Mouse (Mus musculus): ENCODE data around the gene Ttc1.

DNA sequence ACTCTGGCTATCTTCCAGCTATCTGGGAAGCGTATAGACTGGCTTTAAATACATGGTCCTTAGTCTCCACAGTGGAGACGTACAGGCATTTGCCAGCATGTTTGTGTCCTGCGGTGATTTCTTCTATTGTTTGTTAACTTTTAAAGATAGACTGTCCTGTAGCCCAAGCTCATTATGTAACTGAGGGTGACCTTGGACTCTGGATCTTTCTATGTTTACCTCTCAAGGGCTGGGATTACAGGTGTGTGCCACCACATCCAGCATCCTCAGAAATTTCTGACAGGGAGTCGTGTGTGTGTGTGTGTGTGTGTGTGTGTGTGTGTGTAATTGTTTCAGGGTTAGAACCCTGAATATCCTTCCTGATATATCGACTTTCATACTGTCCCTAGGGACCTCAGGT, 35.3 kb upstream of the Ttc1 start:
- no peak for TF ChIP-seq POLR2A (IDR thresholded peaks at IDR 0.05; ENCODE audit: insufficient read depth, low read depth, low read length)
- TF ChIP-seq CTCF (IDR thresholded peaks at IDR 0.05; ENCODE audit: insufficient read depth, low read depth, low read length): no peak
